Mouse (Mus musculus) brain, embryonic 14.5 days (tissue): ENCODE data around the gene Smc5. TPM values are rescaled to one million over a fixed set of nuclear protein-coding genes. Genes with fewer than 3 reads are reported as not detected.

Source experiments
- DNase-seq: peaks from one replicate; pipeline ENCODE4 v3.0.0-alpha.2; 2011; ENCODE audit warnings: low read depth
- CTCF ChIP-seq: fragments of 200-500 bp; IDR thresholded peaks from 2 replicates; pipeline ENCODE4 v1.5.1; 2012; ENCODE audit warnings: inconsistent platforms, mild to moderate bottlenecking, moderate library complexity, borderline replicate concordance; ENCODE audit not compliant: insufficient read depth, insufficient read length; ENCODE audit errors: extremely low read depth
- POLR2A ChIP-seq: fragments of 200-500 bp; IDR thresholded peaks from 2 replicates; pipeline ENCODE4 v1.6.1; 2012; ENCODE audit warnings: mild to moderate bottlenecking, inconsistent platforms, borderline replicate concordance; ENCODE audit not compliant: poor library complexity, insufficient read depth, insufficient read length, severe bottlenecking; ENCODE audit errors: extremely low read depth
- polyA plus RNA-seq: library from polyadenylated mRNA; depleted of rRNA; stranded (reverse); fragments of >200 nt; gene quantifications from 2 replicates; pipeline ENCODE4 v1.2.3, GENCODE M21; 2012

Smc5 gene
- polyA plus RNA-seq, 1 experiment = 46.3 TPM

DNA sequence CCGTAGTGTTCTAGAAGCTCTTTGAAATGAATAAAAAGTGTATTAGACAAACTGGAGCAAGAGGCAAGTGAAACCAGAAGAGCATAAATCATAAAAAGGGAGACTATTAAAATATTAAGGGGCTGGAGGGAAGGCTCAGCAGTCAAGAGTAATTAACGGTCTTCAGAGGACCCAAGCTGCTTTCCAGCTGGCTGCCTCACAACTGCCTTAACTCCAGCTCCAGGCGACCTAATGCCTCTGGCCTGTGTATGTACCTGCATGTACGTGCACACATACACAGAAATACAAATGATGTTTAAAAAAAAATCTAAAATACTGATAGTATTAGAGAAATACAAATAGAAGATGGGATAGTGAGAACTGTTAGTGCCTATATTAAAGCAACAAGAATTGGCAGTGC lies 89.6 kb downstream of the Smc5 start:
- TF ChIP-seq CTCF (no peak), POLR2A (no peak)
- DNase-seq = no peak

DNA sequence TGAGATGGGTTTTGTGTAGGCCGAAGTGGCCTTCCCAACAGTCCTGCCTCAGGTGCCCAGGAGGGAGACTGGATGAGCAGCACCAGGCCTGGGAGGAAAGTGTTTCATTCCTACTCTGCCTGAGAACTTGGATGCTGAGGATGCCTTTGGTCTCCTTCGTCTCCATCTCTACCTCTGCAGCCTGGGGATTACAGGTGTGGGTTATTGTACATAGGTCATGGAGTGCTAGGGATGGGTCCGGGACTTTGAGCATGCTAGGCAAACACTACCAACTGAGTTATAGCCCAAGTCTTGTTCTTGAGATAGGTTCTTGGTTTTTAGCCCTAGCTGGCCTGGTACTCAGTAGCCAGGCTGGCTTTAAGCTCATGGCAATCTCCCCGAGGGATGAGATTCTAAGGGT lies 90.2 kb downstream of the Smc5 start:
- DNase-seq = no peak
- TF ChIP-seq CTCF (no peak), POLR2A (no peak)

DNA sequence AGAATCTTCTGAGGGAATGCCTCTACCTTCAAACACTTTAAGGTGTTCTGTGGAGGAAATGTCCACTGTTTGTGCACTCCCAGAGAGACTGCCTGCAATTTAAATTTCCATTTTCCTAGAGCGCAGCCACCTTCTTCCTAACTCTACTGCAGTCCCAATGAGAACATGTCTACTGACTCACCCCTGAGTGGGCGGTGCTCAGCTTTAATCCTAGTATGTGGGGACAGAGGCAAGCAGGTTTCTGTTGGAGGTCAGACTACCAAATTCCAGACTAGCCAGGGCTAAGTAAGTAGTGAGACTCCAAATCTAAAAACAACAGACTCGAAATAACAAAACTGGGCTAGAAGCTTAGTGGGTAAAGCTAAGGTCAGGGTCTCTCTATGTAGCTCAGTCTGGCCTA lies 95.2 kb downstream of the Smc5 start:
- no peak for DNase-seq
- no peak for TF ChIP-seq POLR2A
- no peak for TF ChIP-seq CTCF

DNA sequence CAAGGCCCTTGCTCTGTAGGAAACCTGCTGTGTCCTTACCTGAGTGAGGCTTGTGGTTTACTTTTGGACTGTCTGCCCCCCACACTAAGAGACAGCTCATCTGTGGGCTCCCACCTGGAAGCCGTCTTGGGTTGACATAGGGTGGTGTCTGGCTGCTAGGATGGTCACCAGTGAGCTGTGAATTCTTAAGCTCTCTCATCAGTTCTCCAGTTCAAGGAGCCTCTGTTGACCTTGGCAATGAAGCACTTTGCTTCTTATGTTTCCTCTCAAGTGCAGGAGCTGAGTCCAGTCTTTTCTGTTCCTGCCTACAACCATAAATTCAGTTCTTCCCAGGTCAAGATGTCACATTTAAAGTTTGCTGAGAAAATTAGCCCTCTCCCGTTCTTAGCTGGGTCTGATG lies 98.2 kb downstream of the Smc5 start:
- TF ChIP-seq CTCF = no peak
- TF ChIP-seq POLR2A = no peak
- DNase-seq = no peak

DNA sequence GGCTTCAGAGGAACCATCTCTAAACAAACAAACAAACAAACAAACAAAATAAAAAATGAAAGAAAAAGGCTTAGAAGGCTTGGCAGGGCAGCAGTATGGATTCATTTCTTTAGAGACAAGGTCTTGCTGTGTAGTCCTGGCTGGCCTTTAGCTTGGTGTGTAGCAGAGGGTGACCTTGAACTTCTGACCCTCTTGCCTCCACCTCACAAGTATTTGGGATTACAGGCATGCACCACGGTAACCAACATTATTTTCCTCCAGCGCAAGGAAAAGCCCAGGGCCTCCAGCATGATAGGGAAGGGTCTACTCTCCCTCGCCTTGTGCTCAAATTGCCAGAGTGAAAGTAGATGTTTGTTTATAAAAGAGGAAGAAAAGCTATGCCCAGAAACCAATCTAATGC lies 98.6 kb downstream of the Smc5 start:
- DNase-seq = no peak
- TF ChIP-seq CTCF (no peak), POLR2A (no peak)

DNA sequence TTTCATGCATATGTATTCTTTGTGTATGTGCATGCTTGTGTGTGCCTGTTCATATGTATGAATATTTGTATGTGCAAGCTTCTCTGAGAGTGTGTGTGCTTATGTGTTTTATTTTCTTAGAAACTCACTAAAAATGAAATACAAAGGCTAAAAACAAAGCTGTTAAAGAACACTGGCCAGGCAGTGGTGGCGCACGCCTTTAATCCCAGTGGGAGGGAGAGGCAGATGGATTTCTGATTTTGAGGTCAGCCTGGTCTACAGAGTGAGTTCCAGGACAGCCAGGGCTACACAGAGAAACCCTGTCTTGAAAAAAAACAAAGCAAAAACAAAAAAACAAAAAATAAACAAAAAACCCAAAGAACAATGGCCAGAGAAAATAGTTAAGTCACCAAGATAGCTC lies 102.6 kb downstream of the Smc5 start:
- DNase-seq = no peak
- TF ChIP-seq CTCF (no peak), POLR2A (no peak)

DNA sequence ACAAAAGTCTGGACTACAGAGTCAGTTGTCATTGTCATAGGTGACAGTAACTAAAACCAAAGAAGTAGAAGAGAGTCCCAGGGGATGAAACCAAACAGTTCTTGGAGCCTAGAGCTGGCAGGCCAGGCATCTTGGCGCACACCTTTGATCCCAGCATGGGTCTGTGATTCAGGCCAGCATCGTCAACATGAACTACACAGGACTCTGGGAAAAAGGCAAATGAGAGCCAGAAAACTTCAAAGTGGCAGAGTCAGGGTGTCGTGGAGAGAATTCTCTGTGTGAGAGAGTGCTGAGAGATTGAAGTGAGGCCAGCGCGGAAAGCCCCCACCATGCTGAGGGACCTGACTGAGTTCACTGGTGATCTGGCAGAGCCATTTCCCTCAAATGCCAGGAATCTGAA lies 103.2 kb downstream of the Smc5 start:
- TF ChIP-seq CTCF (no peak), POLR2A (no peak)
- peak; percentile 41 for DNase-seq

DNA sequence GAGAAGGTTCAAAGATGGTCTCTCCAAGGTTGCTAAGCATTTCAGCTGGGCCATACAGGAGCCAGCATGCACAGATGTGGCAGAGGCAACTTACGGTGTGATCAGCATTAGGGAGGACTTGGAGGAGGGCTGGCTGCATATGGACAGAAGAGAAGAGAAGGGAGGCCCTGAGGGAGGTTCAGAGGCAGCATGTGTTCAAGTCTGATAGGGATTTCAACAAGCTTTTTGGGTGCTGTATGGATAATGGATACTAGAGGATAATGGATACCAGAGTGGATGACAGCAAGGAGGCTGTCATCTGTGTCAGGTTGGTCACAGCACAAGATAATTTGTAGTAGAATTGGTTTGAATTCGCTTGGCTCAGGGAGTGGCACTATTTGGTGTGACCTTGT lies 104.0 kb downstream of the Smc5 start:
- TF ChIP-seq POLR2A (no peak), CTCF (no peak)
- no peak for DNase-seq

DNA sequence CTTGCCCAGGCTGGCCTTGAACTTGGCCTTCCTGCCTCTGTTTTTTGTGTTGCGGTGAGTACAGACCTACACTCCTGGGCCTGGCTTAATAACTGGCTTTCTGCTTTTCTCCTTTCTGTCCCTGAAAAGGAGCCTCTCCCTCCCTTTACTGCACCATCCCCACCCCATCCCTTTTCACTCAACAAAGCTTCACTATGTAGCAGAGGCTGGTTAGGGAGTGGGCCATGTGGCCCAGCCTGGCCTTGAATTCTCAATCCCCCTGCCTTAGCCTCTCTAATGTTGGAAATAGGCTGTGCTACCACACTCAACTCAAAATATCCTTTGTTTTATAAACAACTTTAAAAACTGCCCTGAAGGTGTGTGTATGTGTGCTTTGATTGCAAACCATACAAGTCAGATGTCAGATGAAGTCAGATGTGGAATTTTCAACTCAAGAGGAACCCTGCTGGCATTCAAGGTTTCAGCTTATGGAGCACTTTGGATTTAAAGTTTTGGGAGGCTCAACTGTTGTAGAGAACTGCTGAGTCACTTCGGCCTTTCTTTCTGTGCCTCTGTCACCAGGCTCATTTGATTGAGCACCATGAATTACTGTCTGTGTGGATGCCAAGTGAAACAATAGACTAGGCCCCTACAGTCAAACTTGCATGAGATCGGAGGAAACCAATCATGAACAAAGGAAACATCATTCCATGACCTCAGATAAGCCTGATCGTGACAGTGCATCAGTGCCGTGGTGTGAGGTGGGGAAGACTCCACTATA lies 104.6 kb downstream of the Smc5 start:
- DNase-seq = no peak
- TF ChIP-seq POLR2A (no peak), CTCF (no peak)

DNA sequence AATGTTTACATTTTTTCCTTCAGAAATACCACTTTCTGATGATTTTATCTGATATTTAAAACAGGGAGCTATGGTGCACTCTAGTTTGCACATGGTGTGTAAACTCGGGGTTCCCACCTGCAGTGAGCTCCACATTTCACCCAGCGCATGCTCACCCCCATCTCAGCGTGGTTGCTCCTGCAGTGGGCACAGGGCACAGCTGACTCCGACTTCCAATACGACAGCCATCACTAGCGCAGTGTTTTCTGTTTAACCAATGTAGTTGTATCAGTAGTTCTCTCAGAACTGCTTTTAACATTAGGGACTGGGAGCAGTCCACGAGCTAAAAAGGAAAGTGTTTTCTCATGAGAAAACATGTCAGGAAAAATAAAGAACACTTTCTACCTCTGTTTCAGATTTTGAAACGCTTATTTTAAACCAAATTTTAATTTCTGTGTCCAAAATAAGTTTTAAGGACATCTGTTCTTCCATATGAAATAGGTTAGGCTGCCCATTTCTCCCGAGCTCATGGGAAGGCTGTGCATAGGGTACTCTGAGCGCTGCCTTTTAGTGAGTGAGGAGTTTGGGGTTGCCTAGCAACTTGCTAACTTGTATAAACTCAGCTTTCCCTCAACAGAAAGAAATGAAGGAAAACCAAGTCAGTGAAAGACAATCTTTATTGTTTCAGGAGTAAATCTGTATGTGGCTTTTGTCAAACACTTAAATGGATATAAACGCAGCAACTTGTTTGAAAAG lies 107.0 kb downstream of the Smc5 start:
- peak; percentile 18 for DNase-seq
- TF ChIP-seq CTCF = no peak

DNA sequence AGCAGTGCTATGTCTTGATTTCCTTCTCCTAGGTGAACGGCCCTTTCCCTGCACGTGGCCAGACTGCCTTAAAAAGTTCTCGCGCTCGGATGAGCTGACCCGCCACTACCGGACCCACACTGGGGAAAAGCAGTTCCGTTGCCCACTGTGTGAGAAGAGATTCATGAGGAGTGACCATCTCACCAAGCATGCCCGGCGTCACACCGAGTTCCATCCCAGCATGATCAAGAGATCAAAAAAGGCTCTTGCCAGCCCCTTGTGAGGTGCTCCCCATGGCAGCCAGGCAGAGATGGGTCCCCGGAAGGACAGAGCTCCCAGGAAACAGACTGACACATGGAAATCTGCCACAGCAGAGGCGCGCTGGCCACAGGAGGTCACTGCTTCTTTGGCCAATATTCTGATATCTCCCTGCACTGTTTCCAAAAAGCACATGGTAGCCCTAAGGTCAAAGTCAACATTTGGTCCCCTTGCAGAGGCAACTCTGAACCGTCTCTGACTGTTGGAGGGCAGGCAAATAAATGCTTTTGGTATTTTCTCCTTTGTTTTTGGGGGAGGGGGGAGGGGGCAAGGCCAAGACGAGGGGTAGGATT lies 109.0 kb downstream of the Smc5 start:
- DNase-seq = no peak
- TF ChIP-seq POLR2A (no peak), CTCF (no peak)

DNA sequence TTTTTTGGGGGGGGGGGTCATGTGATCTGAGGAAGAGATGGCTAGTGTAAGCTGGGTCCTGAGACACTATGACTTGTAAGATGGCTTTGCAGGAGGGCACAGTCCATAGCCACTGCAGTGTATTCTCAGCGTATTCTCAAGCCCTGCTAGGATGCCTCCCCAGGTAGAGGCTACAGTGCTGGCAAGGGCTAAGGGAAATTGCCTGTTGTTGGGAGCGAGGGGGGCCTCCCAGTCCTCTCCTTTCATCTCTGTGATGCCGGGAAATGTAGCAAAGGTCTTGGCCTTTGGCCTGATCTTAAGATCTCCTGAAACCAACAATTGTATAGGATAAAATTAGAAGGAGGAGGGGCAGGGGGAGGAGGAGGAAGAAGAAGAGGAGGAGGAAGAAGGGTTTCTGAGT lies 110.3 kb downstream of the Smc5 start:
- no peak for TF ChIP-seq POLR2A
- no peak for TF ChIP-seq CTCF
- DNase-seq = no peak

DNA sequence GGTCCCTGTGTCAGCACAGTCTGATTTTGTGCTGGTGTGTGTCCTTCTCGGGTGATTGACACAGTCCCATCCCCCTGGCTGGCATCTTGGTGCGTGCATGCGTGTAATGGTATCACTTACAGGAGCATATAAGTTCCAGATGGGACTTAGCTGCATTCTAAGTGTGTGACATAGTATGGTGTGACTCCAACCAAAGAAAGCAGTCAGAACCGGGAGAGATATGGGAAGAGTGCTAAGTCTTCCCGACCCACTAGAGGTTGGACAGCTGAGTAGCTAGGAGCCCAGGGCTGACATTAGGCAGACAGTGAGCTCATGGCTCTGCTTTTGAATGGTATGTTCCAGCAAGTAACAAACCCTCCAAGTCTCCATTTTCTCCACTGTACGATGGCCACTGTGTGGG lies 110.8 kb downstream of the Smc5 start:
- no peak for DNase-seq
- TF ChIP-seq POLR2A = no peak
- no peak for TF ChIP-seq CTCF
